Mouse (Mus musculus) neural tube, embryonic 10.5 days (tissue): Measurements from ENCODE around the gene Ckap2l.

Experiments
- DNase-seq: peaks from one replicate; pipeline ENCODE4 v3.0.0-alpha.2; 2017; ENCODE audit warnings: low spot score; ENCODE audit errors: extremely low spot score

Ckap2l gene

GRCm38 (mm10) chr2:129265316-129265715 lies 31.7 kb downstream of the Ckap2l start:
- no peak for DNase-seq

GRCm38 (mm10) chr2:129263073-129263472 lies 33.9 kb downstream of the Ckap2l start:
- no peak for DNase-seq

- DNase-seq = no peak
Measured at GRCm38 (mm10) chr2:129261151-129261794, 35.7 kb downstream of the Ckap2l start.

GRCm38 (mm10) chr2:129260646-129261045 lies 36.4 kb downstream of the Ckap2l start:
- DNase-seq = no peak

GRCm38 (mm10) chr2:129258475-129259211 lies 38.4 kb downstream of the Ckap2l start:
- DNase-seq = peak; percentile 50

GRCm38 (mm10) chr2:129258056-129258455 lies 39.0 kb downstream of the Ckap2l start:
- DNase-seq = no peak

GRCm38 (mm10) chr2:129256006-129256405 lies 41.0 kb downstream of the Ckap2l start:
- DNase-seq = no peak

- DNase-seq = no peak
Measured at GRCm38 (mm10) chr2:129254076-129254475, 42.9 kb downstream of the Ckap2l start.

- DNase-seq = no peak
Measured at GRCm38 (mm10) chr2:129253631-129253970, 43.4 kb downstream of the Ckap2l start.

GRCm38 (mm10) chr2:129252836-129253630 lies 44.0 kb downstream of the Ckap2l start:
- no peak for DNase-seq

GRCm38 (mm10) chr2:129249321-129249720 lies 47.7 kb downstream of the Ckap2l start:
- no peak for DNase-seq

- DNase-seq = no peak
Measured at GRCm38 (mm10) chr2:129247707-129248121, 49.3 kb downstream of the Ckap2l start.

GRCm38 (mm10) chr2:129246924-129247323 lies 50.1 kb downstream of the Ckap2l start:
- no peak for DNase-seq

- DNase-seq = no peak
Measured at GRCm38 (mm10) chr2:129246436-129246835, 50.6 kb downstream of the Ckap2l start.

GRCm38 (mm10) chr2:129245618-129246017 lies 51.4 kb downstream of the Ckap2l start:
- DNase-seq = no peak

- DNase-seq = no peak
Measured at GRCm38 (mm10) chr2:129244446-129245120, 52.4 kb downstream of the Ckap2l start.

GRCm38 (mm10) chr2:129243786-129244185 lies 53.2 kb downstream of the Ckap2l start:
- DNase-seq = no peak

- DNase-seq = no peak
Measured at GRCm38 (mm10) chr2:129243005-129243404, 54.0 kb downstream of the Ckap2l start.

GRCm38 (mm10) chr2:129241845-129242833 lies 54.9 kb downstream of the Ckap2l start:
- peak; percentile 21 for DNase-seq

GRCm38 (mm10) chr2:129240726-129241432 lies 56.1 kb downstream of the Ckap2l start:
- no peak for DNase-seq
